Mouse (Mus musculus) forebrain, embryonic 15.5 days (tissue): ENCODE measurements around the gene Atrn. TPM values are rescaled to one million over a fixed set of nuclear protein-coding genes. Genes with fewer than 3 reads are reported as not detected.

Experiments used
- ATAC-seq: fragments of 200-750 bp; cut with Nextera tagmentation; replicated peaks from 2 replicates; pipeline ENCODE4 v1.8.0; 2017; ENCODE audit warnings: mild to moderate bottlenecking, moderate TSS enrichment, moderate library complexity
- H3K27ac ChIP-seq: fragments of 300-500 bp; sonication (generic); replicated peaks from 2 replicates; pipeline ENCODE4 v1.5.1; 2015; ENCODE audit warnings: mild to moderate bottlenecking, inconsistent platforms
- H3K27me3 ChIP-seq: fragments of 300-500 bp; sonication (generic); 2 replicates; pipeline ENCODE4 v1.6.1; 2015; ENCODE audit warnings: inconsistent platforms
- H3K36me3 ChIP-seq: fragments of 300-500 bp; sonication (generic); 2 replicates; pipeline ENCODE4 v1.6.1; 2015; ENCODE audit warnings: mild to moderate bottlenecking, inconsistent platforms
- H3K4me1 ChIP-seq: fragments of 300-500 bp; sonication (generic); 2 replicates; pipeline ENCODE4 v1.6.1; 2015; ENCODE audit warnings: inconsistent platforms
- H3K4me2 ChIP-seq: fragments of 300-500 bp; sonication (generic); replicated peaks from 2 replicates; pipeline ENCODE4 v1.6.1; 2015; ENCODE audit warnings: mild to moderate bottlenecking, inconsistent platforms
- H3K4me3 ChIP-seq: fragments of 300-500 bp; sonication (generic); 2 replicates; pipeline ENCODE4 v1.5.1; 2015; ENCODE audit warnings: mild to moderate bottlenecking, inconsistent platforms
- H3K9ac ChIP-seq: fragments of 300-500 bp; sonication (generic); replicated peaks from 2 replicates; pipeline ENCODE4 v1.6.1; 2015; ENCODE audit warnings: mild to moderate bottlenecking, inconsistent platforms
- H3K9me3 ChIP-seq: fragments of 300-500 bp; sonication (generic); 2 replicates; pipeline ENCODE4 v1.6.1; 2016; ENCODE audit warnings: inconsistent platforms
- WGBS: fragments of 180-500 bp; shearing (Covaris S2); methylation state at CpG from one replicate; pipeline ENCODE4 v1.1.7; 2015; ENCODE audit warnings: mixed read lengths; 5-methylcytosine and 5-hydroxymethylcytosine counted together
- polyA plus RNA-seq: library from polyadenylated mRNA; unstranded; fragments of >200 nt; fragmentation: Nextera tagmentation; extraction: Ambion mirVana; gene quantifications from 2 replicates; pipeline ENCODE4 v1.2.1, GENCODE M21; 2015

Gene Atrn
- polyA plus RNA-seq, 1 experiment from 2014 or later = 12.2 TPM

- no peak overlapping the region for H3K4me3 ChIP-seq
- H3K4me2 ChIP-seq = no peak overlapping the region
- H3K4me1 ChIP-seq = no peaks in the 10 kb centered on the region
- no peaks in the 10 kb centered on the region for H3K27me3 ChIP-seq
- H3K9ac ChIP-seq = no peak overlapping the region
- 94% methylated on average over 4 of the region's 4 CpGs for whole genome bisulfite sequencing
- peaks cover 32% of the 10 kb centered on the region; the same call in 1 of the 2 replicates for H3K36me3 ChIP-seq
- H3K9me3 ChIP-seq = no peaks in the 10 kb centered on the region
- no peak for ATAC-seq
- no peak overlapping the region for H3K27ac ChIP-seq
These were observed 64.7 kb downstream of the Atrn start for GRCm38 (mm10) chr2:130971030-130971429.

- Histone ChIP-seq H3K4me3 (no peak overlapping the region), H3K9me3 (no peaks in the 10 kb centered on the region), H3K4me2 (no peak overlapping the region), H3K27me3 (no peaks in the 10 kb centered on the region), H3K36me3 (peaks cover 32% of the 10 kb centered on the region), H3K4me1 (no peaks in the 10 kb centered on the region), H3K27ac (no peak overlapping the region), H3K9ac (no peak overlapping the region)
- WGBS = 87% methylated on average over 4 of the region's 4 CpGs
- no peak for ATAC-seq
These were observed 66.1 kb downstream of the Atrn start for GRCm38 (mm10) chr2:130972386-130972785.

- no peaks in the 10 kb centered on the region for H3K4me1 ChIP-seq
- no peaks in the 10 kb centered on the region for H3K27me3 ChIP-seq
- WGBS = 90% methylated on average over 1 of the region's 1 CpGs
- ATAC-seq = no peak
- no peaks in the 10 kb centered on the region for H3K9me3 ChIP-seq
- H3K9ac ChIP-seq = no peak overlapping the region
- H3K4me3 ChIP-seq = no peak overlapping the region
- no peak overlapping the region for H3K4me2 ChIP-seq
- peaks cover 36% of the 10 kb centered on the region for H3K36me3 ChIP-seq
- no peak overlapping the region for H3K27ac ChIP-seq
These were observed 68.6 kb downstream of the Atrn start for GRCm38 (mm10) chr2:130974928-130975327.

GRCm38 (mm10) chr2:130977589-130977988 is 71.3 kb downstream of the Atrn start:
- no peak overlapping the region for H3K4me3 ChIP-seq
- H3K9me3 ChIP-seq = no peaks in the 10 kb centered on the region
- H3K9ac ChIP-seq = no peak overlapping the region
- no peak overlapping the region for H3K27ac ChIP-seq
- no peaks in the 10 kb centered on the region for H3K27me3 ChIP-seq
- no peak for ATAC-seq
- no peaks in the 10 kb centered on the region for H3K4me1 ChIP-seq
- H3K36me3 ChIP-seq = peaks cover 36% of the 10 kb centered on the region
- no peak overlapping the region for H3K4me2 ChIP-seq

- no peak for ATAC-seq
- Histone ChIP-seq H3K4me1 (no peaks in the 10 kb centered on the region), H3K36me3 (peaks cover 41% of the 10 kb centered on the region), H3K9me3 (no peaks in the 10 kb centered on the region), H3K27ac (no peak overlapping the region), H3K9ac (no peak overlapping the region), H3K4me2 (no peak overlapping the region), H3K27me3 (no peaks in the 10 kb centered on the region), H3K4me3 (no peak overlapping the region)
- 85% methylated on average over 10 of the region's 10 CpGs for WGBS
These were observed 72.0 kb downstream of the Atrn start for GRCm38 (mm10) chr2:130978058-130978847.

- Histone ChIP-seq H3K36me3 (peaks cover 36% of the 10 kb centered on the region), H3K27ac (no peak overlapping the region), H3K9ac (no peak overlapping the region), H3K4me3 (no peak overlapping the region), H3K27me3 (no peaks in the 10 kb centered on the region), H3K4me2 (no peak overlapping the region), H3K4me1 (no peaks in the 10 kb centered on the region), H3K9me3 (no peaks in the 10 kb centered on the region)
- no peak for ATAC-seq
These were observed 72.8 kb downstream of the Atrn start for GRCm38 (mm10) chr2:130979138-130979537.

GRCm38 (mm10) chr2:130992818-130993217 is 86.5 kb downstream of the Atrn start:
- no peak overlapping the region for H3K4me2 ChIP-seq
- no peaks in the 10 kb centered on the region for H3K27me3 ChIP-seq
- no peak for ATAC-seq
- H3K4me3 ChIP-seq = no peak overlapping the region
- H3K9ac ChIP-seq = no peak overlapping the region
- peaks cover 31% of the 10 kb centered on the region; the same call in 1 of the 2 replicates for H3K36me3 ChIP-seq
- WGBS = 93% methylated on average over 2 of the region's 2 CpGs
- no peaks in the 10 kb centered on the region for H3K4me1 ChIP-seq
- no peaks in the 10 kb centered on the region for H3K9me3 ChIP-seq
- no peak overlapping the region for H3K27ac ChIP-seq

GRCm38 (mm10) chr2:131009123-131009522 is 102.8 kb downstream of the Atrn start:
- H3K4me1 ChIP-seq = no peaks in the 10 kb centered on the region
- peaks cover 29% of the 10 kb centered on the region; the same call in 1 of the 2 replicates for H3K36me3 ChIP-seq
- ATAC-seq = no peak
- no peaks in the 10 kb centered on the region for H3K9me3 ChIP-seq
- H3K27me3 ChIP-seq = no peaks in the 10 kb centered on the region
- H3K9ac ChIP-seq = no peak overlapping the region
- WGBS = 88% methylated on average over 2 of the region's 2 CpGs
- no peak overlapping the region for H3K4me3 ChIP-seq
- H3K4me2 ChIP-seq = no peak overlapping the region
- no peak overlapping the region for H3K27ac ChIP-seq

GRCm38 (mm10) chr2:131010566-131010965 is 104.3 kb downstream of the Atrn start:
- Histone ChIP-seq H3K9ac (no peak overlapping the region), H3K4me3 (no peak overlapping the region), H3K36me3 (peaks cover 32% of the 10 kb centered on the region), H3K27me3 (no peaks in the 10 kb centered on the region), H3K27ac (no peak overlapping the region), H3K4me1 (no peaks in the 10 kb centered on the region), H3K4me2 (no peak overlapping the region), H3K9me3 (no peaks in the 10 kb centered on the region)
- 87% methylated on average over 1 of the region's 1 CpGs for WGBS
- no peak for ATAC-seq

- H3K4me2 ChIP-seq = no peak overlapping the region
- WGBS = 98% methylated on average over 2 of the region's 2 CpGs
- no peaks in the 10 kb centered on the region for H3K9me3 ChIP-seq
- no peak overlapping the region for H3K4me3 ChIP-seq
- no peak overlapping the region for H3K9ac ChIP-seq
- H3K27ac ChIP-seq = no peak overlapping the region
- no peaks in the 10 kb centered on the region for H3K4me1 ChIP-seq
- no peaks in the 10 kb centered on the region for H3K27me3 ChIP-seq
- no peak for ATAC-seq
- H3K36me3 ChIP-seq = peaks cover 48% of the 10 kb centered on the region
These were observed 118.9 kb downstream of the Atrn start for GRCm38 (mm10) chr2:131025230-131025629.

- peaks cover 38% of the 10 kb centered on the region for H3K36me3 ChIP-seq
- WGBS = 88% methylated on average over 3 of the region's 3 CpGs
- ATAC-seq = no peak
- H3K4me2 ChIP-seq = no peak overlapping the region
- H3K27ac ChIP-seq = no peak overlapping the region
- H3K4me3 ChIP-seq = no peak overlapping the region
- H3K9me3 ChIP-seq = no peaks in the 10 kb centered on the region
- no peaks in the 10 kb centered on the region for H3K27me3 ChIP-seq
- no peak overlapping the region for H3K9ac ChIP-seq
- no peaks in the 10 kb centered on the region for H3K4me1 ChIP-seq
These were observed 120.6 kb downstream of the Atrn start for GRCm38 (mm10) chr2:131026941-131027340.

- 80% methylated on average over 9 of the region's 9 CpGs for WGBS
- no peaks in the 10 kb centered on the region for H3K9me3 ChIP-seq
- H3K27ac ChIP-seq = no peak overlapping the region
- no peaks in the 10 kb centered on the region for H3K27me3 ChIP-seq
- ATAC-seq = no peak
- H3K4me2 ChIP-seq = no peak overlapping the region
- no peak overlapping the region for H3K4me3 ChIP-seq
- H3K36me3 ChIP-seq = peaks cover 19% of the 10 kb centered on the region
- no peak overlapping the region for H3K9ac ChIP-seq
- no peaks in the 10 kb centered on the region for H3K4me1 ChIP-seq
These were observed 123.0 kb downstream of the Atrn start for GRCm38 (mm10) chr2:131029065-131029935.
